Mouse (Mus musculus) MEL (cell line): ENCODE measurements around the gene Mpg. TPM values are rescaled to one million over a fixed set of nuclear protein-coding genes. Genes with fewer than 3 reads are reported as not detected.

Experiments
- DNase-seq: peaks from one replicate; pipeline ENCODE4 v3.0.0; 2011; ENCODE audit warnings: low read depth, low spot score
- H3K27ac ChIP-seq: 2 replicates; pipeline ENCODE4 v1.5.1; 2012; ENCODE audit warnings: low read depth, mild to moderate bottlenecking, control low read depth, low read length, moderate library complexity; ENCODE audit not compliant: control insufficient read depth
- H3K27me3 ChIP-seq, 2 experiments: fragments of 150-350 bp in 1 of 2; sonication (generic) in 1 of 2; 2 replicates each; pipeline ENCODE4 v1.6.1; 2012; ENCODE audit warnings: low read length in 2 of 2, mild to moderate bottlenecking in 2 of 2, improper control_type of control experiment in 1 of 2, moderate library complexity in 1 of 2; ENCODE audit not compliant: insufficient read depth in 2 of 2, control insufficient read depth in 1 of 2
- H3K36me3 ChIP-seq, 2 experiments: 2 replicates each; pipeline ENCODE4 v1.6.1; 2012 to 2014; ENCODE audit warnings: low read length in 2 of 2, improper control_type of control experiment in 1 of 2, inconsistent platforms in 1 of 2, mild to moderate bottlenecking in 1 of 2; ENCODE audit not compliant: insufficient read depth in 2 of 2, control insufficient read depth in 1 of 2
- H3K4me1 ChIP-seq, 2 experiments: fragments of 150-350 bp in 1 of 2; sonication (generic) in 1 of 2; 2 replicates each; pipeline ENCODE4 v1.6.1; 2012; ENCODE audit warnings: low read length in 2 of 2, improper control_type of control experiment in 1 of 2, mild to moderate bottlenecking in 1 of 2; ENCODE audit not compliant: insufficient read depth in 2 of 2, control insufficient read depth in 1 of 2
- H3K4me3 ChIP-seq, 2 experiments: fragments of 150-350 bp in 1 of 2; sonication (generic) in 1 of 2; 2 replicates each; pipeline ENCODE4 v1.5.1; 2012; ENCODE audit warnings: low read depth in 2 of 2, low read length in 2 of 2, mild to moderate bottlenecking in 2 of 2, moderate library complexity in 2 of 2, control low read depth in 1 of 2, improper control_type of control experiment in 1 of 2; ENCODE audit not compliant: control insufficient read depth in 1 of 2, insufficient read depth in 1 of 2
- H3K79me2 ChIP-seq: 2 replicates; pipeline ENCODE4 v1.6.1; 2012; ENCODE audit warnings: mild to moderate bottlenecking, low read length, moderate library complexity; ENCODE audit not compliant: control insufficient read depth, poor library complexity, insufficient read depth
- H3K9ac ChIP-seq: 2 replicates; pipeline ENCODE4 v1.6.1; 2012; ENCODE audit warnings: low read depth, mild to moderate bottlenecking, control low read depth, low read length, moderate library complexity; ENCODE audit not compliant: control insufficient read depth, poor library complexity, severe bottlenecking
- H3K9me3 ChIP-seq: fragments of 150-350 bp; sonication (generic); replicated peaks from 2 replicates; pipeline ENCODE4 v1.6.1; 2012; ENCODE audit warnings: mild to moderate bottlenecking, low read length, improper control_type of control experiment, moderate library complexity; ENCODE audit not compliant: insufficient read depth
- BHLHE40 ChIP-seq: IDR thresholded peaks from 2 replicates; pipeline ENCODE4 v1.6.1; 2012; ENCODE audit warnings: low read depth, mild to moderate bottlenecking, inconsistent platforms, low read length, improper control_type of control experiment, borderline replicate concordance
- CHD2 ChIP-seq: IDR thresholded peaks from 2 replicates; pipeline ENCODE4 v1.6.1; 2011; ENCODE audit warnings: low read length, improper control_type of control experiment
- E2F4 ChIP-seq: IDR thresholded peaks from 2 replicates; pipeline ENCODE4 v1.6.1; 2011; ENCODE audit warnings: low read depth, low read length, improper control_type of control experiment, borderline replicate concordance
- EP300 ChIP-seq, 2 experiments: IDR thresholded peaks; 2 replicates each; pipeline ENCODE4 v1.6.1; 2011; ENCODE audit warnings: improper control_type of control experiment in 2 of 2, low read length in 2 of 2, low read depth in 1 of 2, mild to moderate bottlenecking in 1 of 2
- ETS1 ChIP-seq: IDR thresholded peaks from 2 replicates; pipeline ENCODE4 v1.6.1; 2012; ENCODE audit warnings: low read depth, mild to moderate bottlenecking, inconsistent platforms, low read length, improper control_type of control experiment, moderate library complexity
- GABPA ChIP-seq: IDR thresholded peaks from 2 replicates; pipeline ENCODE4 v1.6.1; 2012; ENCODE audit warnings: low read depth, mild to moderate bottlenecking, inconsistent platforms, low read length, improper control_type of control experiment, moderate library complexity
- GATA1 ChIP-seq: IDR thresholded peaks from 2 replicates; pipeline ENCODE4 v1.6.1; 2011; ENCODE audit warnings: low read depth, low read length, improper control_type of control experiment
- HCFC1 ChIP-seq: IDR thresholded peaks from 2 replicates; pipeline ENCODE4 v1.6.1; 2012; ENCODE audit warnings: low read depth, mild to moderate bottlenecking, inconsistent platforms, low read length, improper control_type of control experiment, moderate library complexity
- JUND ChIP-seq: IDR thresholded peaks from 2 replicates; pipeline ENCODE4 v1.6.1; 2011; ENCODE audit warnings: low read depth, mild to moderate bottlenecking, improper control_type of control experiment, low read length
- MAFK ChIP-seq: IDR thresholded peaks from 2 replicates; pipeline ENCODE4 v1.6.1; 2011; ENCODE audit warnings: low read depth, mild to moderate bottlenecking, low read length, improper control_type of control experiment, borderline replicate concordance
- MEF2A ChIP-seq: IDR thresholded peaks from 2 replicates; pipeline ENCODE4 v1.6.1; 2014; ENCODE audit warnings: low read depth, mild to moderate bottlenecking, inconsistent platforms, low read length, improper control_type of control experiment; ENCODE audit not compliant: poor library complexity, insufficient replicate concordance, severe bottlenecking; ENCODE audit errors: extremely low read depth
- NELFE ChIP-seq: IDR thresholded peaks from 2 replicates; pipeline ENCODE4 v1.6.1; 2011; ENCODE audit warnings: low read depth, low read length, improper control_type of control experiment
- POLR2A ChIP-seq, 2 experiments: IDR thresholded peaks; 2 replicates each; pipeline ENCODE4 v1.6.1; 2011 to 2012; ENCODE audit warnings: low read length in 2 of 2, mild to moderate bottlenecking in 2 of 2, control low read depth in 1 of 2, improper control_type of control experiment in 1 of 2, low read depth in 1 of 2, moderate library complexity in 1 of 2; ENCODE audit not compliant: control insufficient read depth in 1 of 2, insufficient read depth in 1 of 2, poor library complexity in 1 of 2
- POLR2AphosphoS2 ChIP-seq: IDR thresholded peaks from 2 replicates; pipeline ENCODE4 v1.6.1; 2011; ENCODE audit warnings: low read length, improper control_type of control experiment
- POLR2AphosphoS5 ChIP-seq: IDR thresholded peaks from 2 replicates; pipeline ENCODE4 v1.6.1; 2012; ENCODE audit warnings: low read depth, borderline replicate concordance, mild to moderate bottlenecking, inconsistent platforms, low read length, moderate library complexity, mixed read lengths
- RAD21 ChIP-seq: IDR thresholded peaks from 2 replicates; pipeline ENCODE4 v1.6.1; 2011; ENCODE audit warnings: mild to moderate bottlenecking, low read depth, low read length, improper control_type of control experiment
- SIN3A ChIP-seq: IDR thresholded peaks from 2 replicates; pipeline ENCODE4 v1.6.1; 2012; ENCODE audit warnings: low read length, improper control_type of control experiment, inconsistent platforms
- SMC3 ChIP-seq: IDR thresholded peaks from 2 replicates; pipeline ENCODE4 v1.6.1; 2011; ENCODE audit warnings: low read depth, low read length, improper control_type of control experiment
- TAL1 ChIP-seq: IDR thresholded peaks from 2 replicates; pipeline ENCODE4 v1.6.1; 2012; ENCODE audit warnings: mild to moderate bottlenecking, inconsistent platforms, low read length, moderate library complexity, mixed read lengths
- TCF12 ChIP-seq: IDR thresholded peaks from 2 replicates; pipeline ENCODE4 v1.6.1; 2014; ENCODE audit warnings: low read depth, mild to moderate bottlenecking, inconsistent platforms, low read length, improper control_type of control experiment, moderate library complexity
- UBTF ChIP-seq: IDR thresholded peaks from 2 replicates; pipeline ENCODE4 v1.6.1; 2012; ENCODE audit warnings: low read depth, mild to moderate bottlenecking, inconsistent platforms, low read length, improper control_type of control experiment, moderate library complexity, borderline replicate concordance; ENCODE audit not compliant: insufficient read depth
- USF1 ChIP-seq: IDR thresholded peaks from 2 replicates; pipeline ENCODE4 v1.6.1; 2014; ENCODE audit warnings: low read depth, mild to moderate bottlenecking, inconsistent platforms, low read length, improper control_type of control experiment, moderate library complexity
- USF2 ChIP-seq, 2 experiments: IDR thresholded peaks; 2 replicates each; pipeline ENCODE4 v1.6.1; 2011 to 2012; ENCODE audit warnings: improper control_type of control experiment in 2 of 2, low read length in 2 of 2, borderline replicate concordance in 1 of 2, inconsistent platforms in 1 of 2, low read depth in 1 of 2, mild to moderate bottlenecking in 1 of 2; ENCODE audit not compliant: insufficient read depth in 1 of 2
- ZC3H11A ChIP-seq: IDR thresholded peaks from 2 replicates; pipeline ENCODE4 v1.6.1; 2012; ENCODE audit warnings: low read depth, mild to moderate bottlenecking, inconsistent platforms, low read length, improper control_type of control experiment
- ZKSCAN1 ChIP-seq: IDR thresholded peaks from 2 replicates; pipeline ENCODE4 v1.6.1; 2012; ENCODE audit warnings: low read depth, mild to moderate bottlenecking, inconsistent platforms, low read length, improper control_type of control experiment, moderate library complexity
- ZMIZ1 ChIP-seq: IDR thresholded peaks from 2 replicates; pipeline ENCODE4 v1.6.1; 2012; ENCODE audit warnings: low read depth, mild to moderate bottlenecking, inconsistent platforms, low read length, improper control_type of control experiment, moderate library complexity
- ZNF384 ChIP-seq: IDR thresholded peaks from 2 replicates; pipeline ENCODE4 v1.6.1; 2012; ENCODE audit warnings: low read depth, mild to moderate bottlenecking, inconsistent platforms, low read length, improper control_type of control experiment
- polyA plus RNA-seq, 2 experiments: library from polyadenylated mRNA; stranded (reverse) in 1 of 2; unstranded in 1 of 2; fragments of >175 nt in 1 of 2; fragments of >200 nt in 1 of 2; gene quantifications; 2 replicates each; pipeline versions ENCODE4 v1.2.1 to v1.2.4; 2012; ENCODE audit warnings: low replicate concordance in 2 of 2, low read depth in 1 of 2; ENCODE audit not compliant: insufficient read length in 2 of 2, insufficient read depth in 1 of 2, missing spikeins in 1 of 2
- total RNA-seq: library from RNA; depleted of rRNA; stranded (reverse); fragments of 300-350 nt; gene quantifications from 2 replicates; pipeline ENCODE4 v1.2.3, GENCODE M21; 2012

The Mpg gene
- total and polyA plus RNA-seq, 3 experiments: 42.0 to 43.2 TPM; not detected in 1

GRCm38 (mm10) chr11:32267188-32267884 lies 41.0 kb downstream of the Mpg start, which contains the start of gene Nprl3 (continued):
- TF ChIP-seq RAD21: no peak
- TF ChIP-seq TAL1: no peak
- no peak for TF ChIP-seq SMC3
- peak in 1 of 2 experiments; percentile 44; a peak in 2 of 4 replicates for TF ChIP-seq EP300 (IDR thresholded peaks at IDR 0.05; ENCODE audit: low read depth in 1 of 2, low read length in 2 of 2)
- TF ChIP-seq TCF12: peak; percentile 80
- 0 out of 2 replicates have a peak, but pooled peaks have one; percentile 11 for TF ChIP-seq MEF2A
- peak; percentile 97 for TF ChIP-seq CHD2
- TF ChIP-seq ETS1: peak; percentile 68
- TF ChIP-seq HCFC1: peak; percentile 85
- no peak for TF ChIP-seq UBTF
- TF ChIP-seq NELFE: peak; percentile 98
- TF ChIP-seq USF1: 0 out of 2 replicates have a peak, but pooled peaks have one; percentile 44
- TF ChIP-seq POLR2AphosphoS5: no peak
- no peak for TF ChIP-seq GATA1
- TF ChIP-seq ZKSCAN1: no peak
- peak; percentile 95 for TF ChIP-seq POLR2AphosphoS2

DNA sequence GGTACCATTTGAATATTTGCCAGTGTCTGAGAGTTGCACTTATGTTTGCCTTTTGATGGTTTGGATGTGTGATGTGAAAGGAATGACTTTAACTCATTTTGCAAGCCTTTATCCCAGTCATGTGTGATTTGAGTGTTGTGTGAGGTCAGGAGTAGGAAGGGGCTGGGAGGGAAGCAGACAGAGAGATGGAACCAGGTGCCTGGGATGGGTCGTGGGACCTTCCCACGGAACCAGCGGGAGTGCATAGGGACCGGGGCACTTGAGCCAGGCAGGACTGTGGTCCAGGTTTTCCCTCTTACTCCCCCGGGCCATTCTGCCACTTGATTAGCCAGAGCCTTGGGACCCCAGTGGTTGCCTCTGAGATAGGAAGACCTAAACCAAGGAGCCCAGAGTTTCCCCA lies 41.7 kb downstream of the Mpg start:
- peak overlapping the region; percentile 74 for H3K27ac ChIP-seq
- H3K9me3 ChIP-seq: no peaks in the 10 kb centered on the region
- H3K9ac ChIP-seq: peak overlapping the region; percentile 63
- TF ChIP-seq GATA1 (no peak), USF1 (no peak), CHD2 (no peak), USF2 (IDR thresholded peaks at IDR 0.05; ENCODE audit: borderline replicate concordance in 1 of 2, insufficient read depth in 1 of 2, low read depth in 1 of 2, low read length in 2 of 2) (no peak), MAFK (no peak), NELFE (no peak), JUND (no peak), SIN3A (no peak), BHLHE40 (no peak), ZMIZ1 (no peak), POLR2AphosphoS5 (no peak), ZNF384 (no peak), TCF12 (no peak), POLR2AphosphoS2 (no peak), E2F4 (no peak), TAL1 (no peak), ZKSCAN1 (no peak), GABPA (no peak), ZC3H11A (no peak), POLR2A (IDR thresholded peaks at IDR 0.05; ENCODE audit: control insufficient read depth in 1 of 2, insufficient read depth in 1 of 2, low read depth in 1 of 2, low read length in 2 of 2, poor library complexity in 1 of 2) (no peak)
- peaks cover 5% of the 10 kb centered on the region for H3K79me2 ChIP-seq
- no peaks in the 10 kb centered on the region for H3K27me3 ChIP-seq
- H3K36me3 ChIP-seq: peaks cover 0 to 48% of the 10 kb centered on the region in 2 experiments; a peak in 2 of 4 replicates
- peaks cover 28 to 47% of the 10 kb centered on the region in 2 experiments for H3K4me1 ChIP-seq
- peak overlapping the region; percentile 32 to 74 for H3K4me3 ChIP-seq
- peak; percentile 45 for DNase-seq
